Mouse (Mus musculus) kidney, postnatal 0 days (tissue): ENCODE results near the gene Capn2. TPM values are rescaled to one million over a fixed set of nuclear protein-coding genes. Genes with fewer than 3 reads are reported as not detected.

Experiments used
- ATAC-seq: fragments of 200-750 bp; cut with Nextera tagmentation; replicated peaks from 2 replicates; pipeline ENCODE4 v1.8.0; 2017; ENCODE audit warnings: low read depth, moderate number of reproducible peaks, moderate TSS enrichment, moderate library complexity; ENCODE audit not compliant: low FRiP score
- DNase-seq: peaks from one replicate; pipeline ENCODE4 v3.0.0-alpha.2; 2016; ENCODE audit warnings: low spot score
- H3K27ac ChIP-seq: fragments of 300-500 bp; sonication (generic); 2 replicates; pipeline ENCODE4 v1.5.1; 2014; ENCODE audit warnings: mild to moderate bottlenecking
- H3K27me3 ChIP-seq: fragments of 300-500 bp; sonication (generic); 2 replicates; pipeline ENCODE4 v1.6.1; 2014; ENCODE audit warnings: low read length, mixed read lengths; ENCODE audit not compliant: insufficient read depth
- H3K36me3 ChIP-seq: fragments of 300-500 bp; sonication (generic); 2 replicates; pipeline ENCODE4 v1.6.1; 2014; ENCODE audit warnings: low read length, mixed read lengths; ENCODE audit not compliant: insufficient read depth
- H3K4me1 ChIP-seq: fragments of 300-500 bp; sonication (generic); replicated peaks from 2 replicates; pipeline ENCODE4 v1.6.1; 2014; ENCODE audit warnings: antibody characterized with exemption, low read length, mixed read lengths; ENCODE audit not compliant: insufficient read depth
- H3K4me2 ChIP-seq: fragments of 300-500 bp; sonication (generic); 2 replicates; pipeline ENCODE4 v1.6.1; 2014; ENCODE audit warnings: mild to moderate bottlenecking, low read length, moderate library complexity, mixed read lengths
- H3K4me3 ChIP-seq: fragments of 300-500 bp; sonication (generic); replicated peaks from 2 replicates; pipeline ENCODE4 v1.5.1; 2014; ENCODE audit warnings: low read depth, low read length
- H3K9ac ChIP-seq: fragments of 300-500 bp; sonication (generic); 2 replicates; pipeline ENCODE4 v1.6.1; 2014; ENCODE audit warnings: low read depth, low read length
- H3K9me3 ChIP-seq: fragments of 300-500 bp; sonication (generic); replicated peaks from 2 replicates; pipeline ENCODE4 v1.6.1; 2016; ENCODE audit warnings: low read length, inconsistent platforms, mixed read lengths
- CTCF ChIP-seq: IDR thresholded peaks from 2 replicates; pipeline ENCODE4 v1.5.1; 2016; ENCODE audit warnings: antibody characterized with exemption, low read depth, mild to moderate bottlenecking, moderate library complexity
- WGBS: fragments of 180-500 bp; shearing (Covaris S2); extraction: QIAGEN DNeasy Blood & Tissue Kit; methylation state at CpG from one replicate; pipeline ENCODE4 v1.1.7; 2014; 5-methylcytosine and 5-hydroxymethylcytosine counted together
- polyA plus RNA-seq: library from polyadenylated mRNA; unstranded; fragments of >200 nt; fragmentation: Nextera tagmentation; extraction: Ambion mirVana; gene quantifications from 2 replicates; pipeline ENCODE4 v1.2.1, GENCODE M21; 2015

The Capn2 gene
- polyA plus RNA-seq = 95.1 and 106 TPM in 2 replicates

GRCm38 (mm10) chr1:182516758-182517676 is at the start of gene Capn2:
Gene Capn2, minus strand, starts transcription at chr1:182517608.
- WGBS = under 1% methylated on average over 68 of the region's 84 CpGs
- H3K9ac ChIP-seq = peak within 1 kb of the TSS; percentile 97
- H3K4me3 ChIP-seq = peak within 1 kb of the TSS; percentile 86
- peaks cover 24% of the 10 kb centered on the region for H3K4me1 ChIP-seq
- peak within 1 kb of the TSS; percentile 95 for H3K27ac ChIP-seq
- peak within 1 kb of the TSS; percentile 86 for H3K4me2 ChIP-seq
- H3K27me3 ChIP-seq = no peaks in the 10 kb centered on the region
- TF ChIP-seq CTCF = peak; percentile 70
- ATAC-seq (peak; percentile 91), DNase-seq (peak; percentile 83)
- 0 out of 2 replicates have a peak, but pooled peaks cover 5% of the 10 kb centered on the region for H3K36me3 ChIP-seq
- H3K9me3 ChIP-seq = no peaks in the 10 kb centered on the region

GRCm38 (mm10) chr1:182565351-182565835 is 48.0 kb upstream of the Capn2 start:
- no peak for ATAC-seq
- no peak for DNase-seq
- Histone ChIP-seq H3K4me2 (no peak overlapping the region), H3K27me3 (no peaks in the 10 kb centered on the region), H3K4me3 (no peak overlapping the region), H3K4me1 (0 out of 2 replicates have a peak, but pooled peaks cover 4% of the 10 kb centered on the region), H3K9ac (no peak overlapping the region), H3K36me3 (no peaks in the 10 kb centered on the region), H3K27ac (no peak overlapping the region), H3K9me3 (no peaks in the 10 kb centered on the region)
- no peak for TF ChIP-seq CTCF
- 84% methylated on average over 6 of the region's 6 CpGs for WGBS

GRCm38 (mm10) chr1:182564408-182565120 is 47.2 kb upstream of the Capn2 start, which contains the start of gene Capn8:
Gene Capn8, plus strand, starts transcription at chr1:182565007.
- Histone ChIP-seq H3K9ac (no peak within 1 kb of the TSS), H3K9me3 (no peaks in the 10 kb centered on the region), H3K4me2 (no peak within 1 kb of the TSS), H3K36me3 (no peaks in the 10 kb centered on the region), H3K4me1 (0 out of 2 replicates have a peak, but pooled peaks cover 4% of the 10 kb centered on the region), H3K4me3 (no peak within 1 kb of the TSS), H3K27ac (no peak within 1 kb of the TSS), H3K27me3 (no peaks in the 10 kb centered on the region)
- DNase-seq = no peak
- no peak for ATAC-seq
- peak; percentile 60 for TF ChIP-seq CTCF
- WGBS = 75% methylated on average over 5 of the region's 5 CpGs

GRCm38 (mm10) chr1:182562576-182563370 is 45.4 kb upstream of the Capn2 start:
- WGBS = 20% methylated on average over 16 of the region's 16 CpGs
- no peak overlapping the region for H3K4me3 ChIP-seq
- H3K36me3 ChIP-seq = no peaks in the 10 kb centered on the region
- ATAC-seq = no peak
- no peak for TF ChIP-seq CTCF
- no peaks in the 10 kb centered on the region for H3K9me3 ChIP-seq
- no peaks in the 10 kb centered on the region for H3K27me3 ChIP-seq
- peak; percentile 75 for DNase-seq
- H3K9ac ChIP-seq = no peak overlapping the region
- 0 out of 2 replicates have a peak, but pooled peaks cover 4% of the 10 kb centered on the region for H3K4me1 ChIP-seq
- peak overlapping the region; percentile 13 for H3K4me2 ChIP-seq
- H3K27ac ChIP-seq = no peak overlapping the region

- no peak overlapping the region for H3K4me2 ChIP-seq
- no peak for DNase-seq
Observed at GRCm38 (mm10) chr1:182561945-182562514, 44.6 kb upstream of the Capn2 start.

More at GRCm38 (mm10) chr1:182561945-182562514, 44.6 kb upstream of the Capn2 start:
- Histone ChIP-seq H3K9me3 (no peaks in the 10 kb centered on the region), H3K27me3 (no peaks in the 10 kb centered on the region), H3K4me1 (0 out of 2 replicates have a peak, but pooled peaks cover 4% of the 10 kb centered on the region), H3K27ac (no peak overlapping the region), H3K4me3 (no peak overlapping the region), H3K9ac (no peak overlapping the region), H3K36me3 (no peaks in the 10 kb centered on the region)
- WGBS = 74% methylated on average over 11 of the region's 11 CpGs
- no peak for TF ChIP-seq CTCF
- no peak for ATAC-seq
